Mouse (Mus musculus) left cerebral cortex, adult 8-10 months (tissue): ENCODE measurements around the gene Aig1. TPM values are rescaled to one million over a fixed set of nuclear protein-coding genes. Genes with fewer than 3 reads are reported as not detected.

Source experiments
- DNase-seq, 2 experiments: peaks; one replicate each; pipeline ENCODE4 v3.0.0; 2022; ENCODE audit warnings: low spot score in 2 of 2
- total RNA-seq, 4 experiments: library from RNA; stranded (reverse); gene quantifications; 2 replicates each; pipeline ENCODE4 v1.2.4; 2022

Gene Aig1
- total RNA-seq, 4 experiments from 2014 or later = 63.3 to 70.3 (median 66.1) TPM

- DNase-seq = no peak
These were observed 86.5 kb downstream of the Aig1 start for GRCm38 (mm10) chr10:13782235-13782757.

GRCm38 (mm10) chr10:13776014-13776413, 92.8 kb downstream of the Aig1 start:
- peak in 1 of 2 experiments; percentile 43 for DNase-seq

- no peak for DNase-seq
These were observed 93.4 kb downstream of the Aig1 start for GRCm38 (mm10) chr10:13775411-13775810.

- no peak for DNase-seq
These were observed 93.9 kb downstream of the Aig1 start for GRCm38 (mm10) chr10:13774910-13775309.

DNA sequence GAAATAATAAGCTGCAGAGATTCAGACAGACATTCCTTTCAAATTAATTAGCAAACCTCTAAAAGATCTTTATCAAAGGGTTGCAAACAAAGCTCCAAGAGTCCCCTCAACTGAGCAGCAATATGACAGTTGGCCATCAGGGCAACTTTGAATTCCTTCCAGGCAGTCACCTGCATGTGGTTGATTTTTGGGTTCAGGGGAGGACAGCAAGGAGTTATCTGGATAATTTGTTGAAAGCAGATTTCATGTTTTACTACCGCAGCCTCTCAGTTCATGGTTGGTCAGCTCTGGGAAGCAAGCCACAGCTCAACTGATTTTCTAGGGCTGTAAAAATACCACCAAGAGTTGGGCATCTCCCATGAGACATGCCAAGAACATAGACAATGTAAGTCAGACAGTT, 98.1 kb downstream of the Aig1 start:
- DNase-seq = no peak

GRCm38 (mm10) chr10:13769789-13770188, 99.0 kb downstream of the Aig1 start:
- no peak for DNase-seq

DNA sequence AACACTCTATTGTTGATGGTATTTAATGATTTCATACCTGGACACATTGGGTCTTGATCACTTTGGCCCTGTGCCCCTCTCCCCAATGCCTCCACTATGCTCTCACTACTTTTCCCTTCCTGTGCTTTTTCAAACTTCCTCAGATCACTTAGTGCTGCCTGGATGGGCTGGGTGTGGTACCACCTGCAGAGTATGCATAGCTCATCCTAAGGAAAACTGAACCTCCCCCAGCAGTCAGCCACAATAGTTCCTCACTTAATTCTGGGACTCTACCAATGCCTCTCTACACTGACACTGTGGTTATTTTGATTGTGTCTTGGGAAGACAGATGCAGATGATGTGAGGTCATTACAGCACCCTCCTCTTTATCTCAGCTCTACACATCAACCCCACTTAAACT, 99.9 kb downstream of the Aig1 start:
- DNase-seq = no peak

DNA sequence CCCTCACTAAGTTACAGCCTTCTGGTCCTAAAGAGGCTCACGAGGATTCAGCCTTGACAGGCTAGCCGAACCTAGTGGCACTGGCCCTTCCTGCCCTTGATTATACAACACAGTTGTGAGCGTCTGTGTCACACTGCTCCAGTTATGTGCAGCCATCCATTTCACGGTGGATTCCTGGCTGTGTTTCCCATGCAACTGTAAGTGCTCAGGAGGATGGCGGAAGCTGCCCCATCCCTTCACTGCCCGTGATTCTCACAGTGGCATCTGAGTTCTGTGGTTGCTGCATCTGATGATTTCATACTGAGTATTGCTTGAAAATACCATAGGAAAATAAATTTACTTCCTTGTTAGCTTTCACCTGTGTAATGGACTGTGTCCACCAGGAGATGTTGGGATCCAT, 101.7 kb downstream of the Aig1 start:
- DNase-seq = no peak

DNA sequence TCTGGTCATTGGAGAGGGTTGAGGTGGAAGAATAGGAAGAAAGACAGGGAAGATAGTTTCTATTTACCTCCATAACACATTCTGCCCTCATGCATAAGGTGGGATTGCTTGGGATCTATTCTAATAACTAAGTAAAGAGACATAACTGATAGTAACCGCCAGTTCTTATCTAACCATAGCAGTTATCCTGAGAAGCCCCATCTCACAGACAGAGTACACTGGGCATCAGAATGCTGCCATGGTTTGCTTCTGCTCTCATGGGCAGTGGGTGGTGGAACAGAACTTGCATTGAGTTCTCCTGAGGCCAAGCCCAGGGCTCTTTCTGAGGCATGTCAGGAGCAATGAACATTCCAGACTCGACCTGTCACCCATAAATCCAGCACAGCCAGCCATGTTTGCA, 105.6 kb downstream of the Aig1 start:
- DNase-seq = no peak

DNA sequence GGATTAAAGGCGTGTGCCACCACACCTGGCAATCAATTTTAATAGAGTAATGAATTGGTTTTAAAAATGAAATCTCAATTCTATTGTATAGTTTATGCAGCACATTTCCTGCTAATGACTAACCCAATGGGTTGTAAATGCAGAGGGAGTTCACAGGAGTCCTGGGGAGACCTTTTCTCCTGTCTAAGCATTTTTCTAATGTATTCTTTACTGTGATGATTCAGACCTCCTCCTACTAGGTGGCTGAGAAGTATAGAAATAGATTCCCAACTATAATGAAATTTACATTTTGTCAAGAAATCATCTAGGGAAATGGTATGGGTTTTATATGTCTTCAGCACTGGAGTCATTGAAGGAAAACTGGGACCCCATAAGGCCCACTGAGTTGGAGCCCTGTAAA, 114.1 kb downstream of the Aig1 start:
- no peak for DNase-seq

DNA sequence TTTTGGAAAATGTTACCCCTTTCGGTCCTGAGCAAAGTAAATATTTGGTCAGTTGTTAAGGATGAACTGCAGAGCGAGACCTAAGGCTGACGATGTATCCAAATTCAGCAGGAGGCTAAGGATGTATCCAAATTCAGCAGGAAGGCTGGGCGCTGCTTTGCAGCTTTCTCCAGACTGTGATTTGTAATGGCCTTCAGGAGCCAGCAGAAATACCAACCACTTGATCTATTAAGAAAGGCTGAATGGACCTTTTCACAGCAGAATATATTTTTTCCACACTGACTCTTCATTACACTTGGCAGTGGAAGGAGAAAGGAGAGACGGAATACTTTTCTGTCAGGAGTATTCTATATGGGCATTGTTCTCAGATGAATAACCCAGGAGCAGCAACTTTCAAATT, 115.0 kb downstream of the Aig1 start:
- no peak for DNase-seq

DNA sequence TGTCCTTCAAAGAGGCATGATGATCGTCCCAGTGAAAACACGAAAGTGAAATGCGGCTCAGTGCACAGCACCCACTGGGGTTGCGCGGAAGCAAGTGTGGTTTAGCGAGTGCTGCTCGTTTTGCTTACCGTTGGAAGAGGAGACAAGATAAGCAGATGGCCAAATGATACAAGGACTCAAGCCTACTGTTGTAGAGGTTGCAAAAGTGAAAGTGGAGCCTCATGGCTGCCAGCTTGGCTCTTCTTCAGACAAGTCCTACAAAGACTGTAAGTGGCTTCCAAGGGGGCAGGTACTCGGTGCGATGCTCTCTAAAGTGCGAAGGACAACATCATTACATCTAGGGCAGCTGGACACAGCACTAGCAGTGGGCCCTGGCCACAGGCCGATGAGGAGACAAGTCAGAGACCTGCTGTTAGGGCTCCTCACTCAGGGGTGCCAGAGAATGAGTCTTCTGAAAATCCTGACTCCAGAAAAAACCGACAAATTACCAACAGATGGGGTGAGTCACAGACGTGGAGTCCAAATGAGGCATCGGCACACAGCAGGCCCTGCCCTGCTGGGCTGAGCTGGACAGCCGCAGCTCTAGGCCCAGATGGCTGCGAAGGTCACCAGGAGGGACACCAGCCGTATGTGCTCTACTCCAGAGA, 129.2 kb downstream of the Aig1 start:
- DNase-seq = peak in 1 of 2 experiments; percentile 45

GRCm38 (mm10) chr10:13730039-13730748, 138.6 kb downstream of the Aig1 start:
- DNase-seq = no peak

DNA sequence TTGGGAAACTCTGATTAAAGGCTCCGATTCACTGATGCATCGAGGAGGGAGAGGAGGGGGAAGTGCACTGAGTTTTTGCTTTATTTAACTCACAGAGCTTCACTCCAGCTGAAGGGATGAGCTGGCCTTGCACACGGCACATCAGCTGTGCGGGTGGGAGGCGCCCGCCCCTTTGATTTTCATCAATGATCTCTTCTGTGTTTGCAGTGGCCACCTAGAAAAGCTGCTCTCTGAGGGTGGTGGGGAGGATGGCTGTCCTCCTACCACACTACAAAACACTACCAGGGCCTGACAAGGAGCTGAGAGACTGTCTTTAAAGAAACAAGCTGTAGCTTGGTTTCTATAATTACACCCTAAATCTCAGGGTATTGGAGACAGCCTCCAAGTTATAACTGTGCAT, 141.1 kb downstream of the Aig1 start:
- peak; percentile 42 to 81 for DNase-seq

DNA sequence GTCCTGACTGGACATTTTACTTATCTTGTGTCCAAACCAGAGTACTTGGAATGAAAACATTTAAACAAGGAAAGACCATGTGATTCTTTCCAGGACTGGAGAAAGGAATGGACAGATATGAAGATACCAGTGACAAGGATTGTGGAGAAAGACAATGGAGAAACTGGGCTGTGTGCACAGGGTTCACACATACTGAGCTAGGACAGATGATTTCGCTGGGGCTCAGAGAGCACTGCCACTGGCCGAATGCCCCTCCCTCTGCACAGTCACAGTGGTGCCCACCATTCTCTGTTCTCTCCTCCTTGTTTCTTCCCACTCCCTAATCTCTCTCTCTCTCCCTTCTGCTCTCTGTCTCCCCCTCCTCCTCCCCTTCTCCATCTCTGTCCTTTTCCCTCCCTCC, 142.6 kb downstream of the Aig1 start:
- DNase-seq = no peak

DNA sequence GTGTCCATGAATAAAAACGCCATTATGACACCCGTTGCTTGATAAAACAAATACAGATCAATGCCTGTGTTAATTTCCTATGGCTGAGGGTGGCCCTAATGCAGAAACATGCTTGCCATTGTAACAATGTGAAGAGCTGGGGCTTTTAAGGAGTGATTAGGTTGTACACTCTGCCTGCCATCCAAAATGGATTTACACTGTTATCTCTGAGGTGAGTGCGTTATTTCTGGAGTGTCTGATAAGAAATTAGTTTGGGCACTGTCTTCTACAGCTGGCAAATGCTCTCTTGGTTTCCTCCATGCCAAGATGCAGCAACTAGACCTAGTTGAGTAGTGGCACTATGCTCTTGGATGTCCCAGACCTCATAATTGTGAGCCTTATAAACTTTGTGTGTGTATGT, 143.5 kb downstream of the Aig1 start:
- DNase-seq = no peak

DNA sequence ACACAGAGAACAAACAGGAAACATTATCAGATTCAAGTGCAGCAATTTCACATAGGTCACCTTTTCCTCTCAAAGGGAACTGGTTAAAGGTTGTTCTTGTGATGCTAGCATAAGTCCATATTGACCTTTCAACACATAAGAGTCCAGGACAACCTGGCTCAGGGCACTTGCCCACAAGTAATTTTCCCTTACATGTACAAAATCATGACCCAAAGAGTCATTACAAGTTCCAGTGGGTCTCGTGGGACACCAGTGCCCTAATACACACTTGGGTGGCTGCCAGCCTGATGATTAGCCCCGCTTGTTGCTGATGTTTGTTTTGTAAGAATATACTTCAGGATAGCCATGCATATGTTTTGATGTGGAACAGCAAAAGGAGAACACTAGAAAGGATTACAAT, 152.6 kb downstream of the Aig1 start:
- DNase-seq = no peak

- no peak for DNase-seq
These were observed 153.2 kb downstream of the Aig1 start for GRCm38 (mm10) chr10:13715584-13715983.

DNA sequence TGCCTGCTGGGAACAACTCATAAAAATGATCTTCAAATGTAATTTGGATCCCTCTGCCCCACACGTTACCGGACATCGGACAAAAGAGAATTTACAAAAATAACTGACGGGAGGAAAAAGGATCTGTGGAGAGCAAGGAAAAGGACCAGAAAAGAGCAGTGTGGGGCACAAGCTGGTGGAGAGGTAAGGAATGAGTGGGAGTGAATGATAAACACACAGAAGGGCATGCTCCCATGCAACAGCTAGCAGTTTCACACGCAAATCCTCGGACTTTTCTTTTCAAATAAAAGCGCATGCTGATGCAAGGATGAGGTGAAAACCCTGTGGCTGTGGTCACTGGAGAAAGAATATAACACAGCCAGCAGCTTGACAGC, 153.9 kb downstream of the Aig1 start:
- DNase-seq = no peak

GRCm38 (mm10) chr10:13714199-13714919, 154.4 kb downstream of the Aig1 start:
- DNase-seq = no peak

GRCm38 (mm10) chr10:13713711-13714110, 155.1 kb downstream of the Aig1 start:
- DNase-seq = no peak

DNA sequence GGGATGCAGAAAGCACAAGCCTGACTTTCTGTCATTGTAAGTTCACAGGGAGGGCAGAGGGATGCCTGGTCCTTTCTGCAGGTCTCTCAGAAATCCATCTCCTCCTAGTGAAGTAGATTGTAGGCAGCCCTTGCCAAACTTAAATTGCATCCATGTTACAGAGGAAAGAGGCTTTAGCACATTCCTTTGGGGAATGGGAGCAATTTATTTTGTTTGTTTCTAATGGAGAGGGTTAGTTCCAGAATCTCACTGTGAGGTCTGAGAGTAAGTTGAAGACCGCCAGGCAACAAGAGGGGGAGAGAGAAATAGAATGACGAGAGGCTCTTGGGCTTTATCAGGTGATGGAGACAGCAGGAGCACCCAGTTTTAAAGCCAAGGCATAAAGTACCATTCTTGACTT, 155.7 kb downstream of the Aig1 start:
- no peak for DNase-seq
